Mouse (Mus musculus) thymus, postnatal 14 days (tissue): ENCODE data around the gene Cdc42bpg.
A peak's percentile ranks its signal among the peaks of the same experiment; 100 is the strongest.

Experiments
- DNase-seq: peaks from one replicate; pipeline ENCODE4 v3.0.0; 2021

Gene Cdc42bpg

DNA sequence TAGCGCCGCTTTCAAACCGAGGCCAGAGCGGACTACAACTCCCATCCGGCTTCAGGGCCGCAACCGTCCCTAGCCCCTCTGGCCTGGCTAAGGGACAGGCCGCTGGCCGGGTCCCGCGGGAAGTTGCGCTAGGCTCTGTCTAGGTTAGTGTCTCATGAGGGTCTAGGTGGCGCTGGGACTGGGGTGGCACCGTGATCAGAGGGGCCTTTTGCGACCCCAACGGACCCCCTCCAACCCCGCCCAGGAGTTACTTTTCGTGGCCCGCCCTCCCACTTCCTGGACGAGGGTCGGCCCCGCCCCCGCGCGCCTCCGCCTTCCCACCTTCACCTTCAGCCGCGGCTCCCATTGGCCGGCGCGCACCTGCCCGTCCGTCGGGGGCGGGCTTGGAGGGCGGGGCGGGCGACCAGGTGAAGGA is at the start of gene Cdc42bpg:
Gene Cdc42bpg, plus strand, starts transcription at position 320 of the 415 bp plus-strand sequence.
- peak; percentile 94 for DNase-seq

DNA sequence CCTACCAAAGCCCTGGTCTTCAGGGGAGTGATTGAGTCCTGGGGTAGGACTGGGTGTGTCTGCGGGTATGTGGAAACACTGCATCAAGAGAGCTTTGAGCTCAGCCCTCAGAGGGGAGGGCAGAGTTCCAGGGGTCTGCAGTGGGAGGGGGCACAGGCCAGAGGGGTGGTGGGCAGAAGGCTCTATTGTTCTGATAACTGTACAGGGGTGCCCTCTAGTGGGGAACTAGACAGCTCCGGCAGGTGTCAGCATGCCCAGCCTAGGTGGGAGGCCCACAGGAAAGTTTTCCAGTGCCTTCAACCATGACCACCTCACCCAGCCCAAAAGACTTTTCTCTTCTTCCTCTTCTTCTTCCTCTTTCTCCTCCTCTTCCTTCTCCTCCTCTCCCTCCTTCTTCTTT is 45.8 kb upstream of the Cdc42bpg start:
- DNase-seq, result peak; percentile 61

DNA sequence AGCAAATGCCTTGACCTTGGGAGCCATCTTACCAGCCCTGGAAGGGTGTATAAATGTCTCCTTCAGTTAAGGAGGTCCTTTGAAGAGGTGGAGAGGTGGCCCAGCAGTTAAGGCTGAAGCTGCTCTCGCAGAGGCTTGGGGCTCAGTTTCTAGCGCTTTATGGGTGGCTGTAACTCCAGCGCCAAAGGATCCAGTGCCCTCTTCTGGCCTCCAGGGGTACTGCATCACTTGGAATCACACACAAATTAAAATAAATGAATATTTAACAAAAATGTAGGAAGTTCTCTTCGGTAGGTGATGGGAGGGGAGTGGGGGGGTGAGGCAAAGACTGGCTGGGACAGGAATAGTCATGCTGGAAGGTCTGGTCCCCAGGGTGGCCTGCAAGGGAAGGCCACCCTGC is 45.3 kb upstream of the Cdc42bpg start:
- no peak for DNase-seq

DNA sequence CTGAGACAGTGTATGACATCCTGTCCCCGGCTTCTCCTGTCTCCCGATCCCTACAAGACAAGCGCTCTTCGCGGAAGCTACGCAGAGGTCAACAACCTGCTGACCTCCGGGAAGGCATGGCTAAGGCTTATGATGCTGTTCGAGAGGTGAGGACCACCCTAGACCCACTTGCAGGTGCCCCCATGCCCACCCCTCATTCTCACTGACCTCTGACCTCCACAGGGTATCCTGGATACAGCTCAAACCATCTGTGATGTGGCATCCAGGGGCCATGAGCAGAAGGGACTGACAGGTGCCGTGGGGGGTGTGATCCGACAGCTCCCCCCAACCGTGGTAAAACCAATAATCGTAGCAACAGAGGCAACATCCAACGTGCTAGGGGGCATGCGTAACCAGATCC is 44.9 kb upstream of the Cdc42bpg start:
- DNase-seq, result no peak

DNA sequence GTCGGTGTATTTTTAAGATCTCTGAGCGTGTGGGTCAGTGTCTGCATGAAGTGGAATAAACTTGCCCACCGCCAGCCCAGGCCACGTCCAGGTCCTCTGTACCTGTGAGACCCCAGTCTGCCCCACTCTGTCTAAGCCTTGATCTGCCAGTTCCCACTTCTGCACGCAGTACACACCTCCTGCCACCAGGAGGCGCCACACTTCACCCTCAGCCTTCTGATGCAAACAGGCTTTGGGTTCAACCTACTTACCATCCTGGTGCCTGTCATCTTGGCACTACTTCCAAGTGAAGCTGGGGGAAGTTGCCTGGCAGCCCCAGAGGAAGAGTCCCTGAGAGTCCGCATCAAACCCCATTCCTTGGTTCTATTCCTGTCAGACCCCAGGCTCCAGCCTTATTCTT is 44.0 kb upstream of the Cdc42bpg start:
- peak; percentile 80 for DNase-seq

DNA sequence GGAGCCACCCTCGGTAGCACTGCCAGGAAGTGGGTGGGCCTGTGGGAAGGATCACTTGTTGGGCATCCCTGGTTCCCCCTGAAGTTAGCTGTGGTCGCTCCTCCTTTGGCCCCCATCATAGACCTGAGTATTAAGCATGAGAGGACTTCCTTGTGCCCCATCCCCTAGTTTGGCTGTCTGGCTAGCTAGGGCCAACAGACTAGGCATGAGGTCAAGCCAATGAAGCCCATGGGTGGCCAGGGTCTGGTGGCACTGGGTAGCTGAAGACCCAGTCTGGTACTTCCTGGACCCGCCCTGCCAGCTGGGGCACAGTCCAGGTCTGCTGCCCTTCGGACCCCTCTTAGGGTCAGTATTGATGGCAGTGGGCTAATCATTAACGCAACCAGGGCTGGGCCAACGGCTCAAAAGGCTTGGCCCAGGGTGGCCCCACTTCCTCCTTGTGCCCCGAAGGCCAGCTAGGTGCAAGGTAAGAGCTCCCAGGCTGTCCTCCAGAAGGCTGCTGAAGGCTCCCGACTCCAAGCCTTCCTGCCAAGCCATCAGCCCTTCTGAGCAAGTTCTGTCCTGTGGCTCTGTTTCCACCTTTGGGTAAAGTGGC is 43.3 kb upstream of the Cdc42bpg start:
- no peak for DNase-seq

DNA sequence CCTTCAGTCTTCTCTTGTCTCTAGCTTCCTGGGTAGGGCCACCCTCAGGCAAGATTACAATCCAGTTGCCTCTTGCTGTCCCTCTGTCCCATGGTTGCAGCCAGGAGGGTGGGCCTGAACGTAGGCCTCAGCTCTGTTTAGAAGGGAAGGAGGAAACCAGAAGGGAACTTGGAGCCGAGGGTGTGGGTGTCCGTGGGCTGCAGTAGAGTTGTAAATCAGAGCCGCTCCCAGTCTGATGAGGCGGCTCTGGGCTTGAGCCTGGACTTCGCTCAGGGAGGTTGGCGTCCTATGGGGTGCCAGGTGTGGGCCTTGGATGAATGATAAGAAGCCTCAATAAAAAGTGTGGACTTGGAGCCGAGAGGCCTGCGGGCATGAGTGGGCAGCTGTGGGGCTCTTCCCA is 42.1 kb upstream of the Cdc42bpg start:
- DNase-seq, result no peak

DNA sequence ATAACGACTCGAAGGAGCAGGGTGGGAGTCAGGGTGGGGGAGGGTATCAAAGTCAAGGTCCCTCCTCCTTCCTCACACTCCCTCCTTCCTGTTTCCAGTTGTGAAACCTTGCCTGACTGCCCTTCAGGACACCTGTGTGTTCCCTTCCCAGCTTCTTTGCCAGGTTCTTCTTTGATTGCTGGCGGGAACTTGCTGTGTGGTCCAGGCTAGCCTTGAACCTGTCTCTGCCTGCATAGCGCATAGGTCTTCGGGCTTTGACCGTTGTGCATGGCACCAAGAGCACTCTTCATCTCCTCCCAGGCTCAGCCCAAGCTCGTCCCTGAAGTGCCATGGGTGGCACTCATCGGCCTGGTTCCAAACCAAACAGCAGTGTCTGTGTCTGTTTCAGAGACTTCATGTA is 41.3 kb upstream of the Cdc42bpg start:
- DNase-seq, result no peak

DNA sequence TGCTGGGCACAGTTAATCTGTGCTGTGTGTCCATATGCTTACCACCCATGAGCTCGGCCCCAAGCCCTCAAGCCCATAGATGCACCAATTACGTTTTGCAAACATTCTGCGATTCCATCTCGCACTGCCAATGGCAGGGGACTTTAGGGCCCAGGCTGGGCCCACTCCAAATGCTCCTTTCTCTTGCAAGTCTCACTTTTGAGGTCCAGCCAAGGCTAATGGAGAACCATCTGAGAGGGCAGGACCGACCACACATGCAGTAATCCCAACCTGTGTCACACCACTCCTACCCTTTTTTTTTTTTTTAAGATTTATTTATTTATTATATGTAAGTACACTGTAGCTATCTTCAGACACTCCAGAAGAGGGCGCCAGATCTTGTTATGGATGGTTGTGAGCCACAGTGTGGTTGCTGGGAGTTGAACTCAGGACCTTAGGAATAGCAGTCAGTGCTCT is 40.5 kb upstream of the Cdc42bpg start:
- peak; percentile 33 for DNase-seq

DNA sequence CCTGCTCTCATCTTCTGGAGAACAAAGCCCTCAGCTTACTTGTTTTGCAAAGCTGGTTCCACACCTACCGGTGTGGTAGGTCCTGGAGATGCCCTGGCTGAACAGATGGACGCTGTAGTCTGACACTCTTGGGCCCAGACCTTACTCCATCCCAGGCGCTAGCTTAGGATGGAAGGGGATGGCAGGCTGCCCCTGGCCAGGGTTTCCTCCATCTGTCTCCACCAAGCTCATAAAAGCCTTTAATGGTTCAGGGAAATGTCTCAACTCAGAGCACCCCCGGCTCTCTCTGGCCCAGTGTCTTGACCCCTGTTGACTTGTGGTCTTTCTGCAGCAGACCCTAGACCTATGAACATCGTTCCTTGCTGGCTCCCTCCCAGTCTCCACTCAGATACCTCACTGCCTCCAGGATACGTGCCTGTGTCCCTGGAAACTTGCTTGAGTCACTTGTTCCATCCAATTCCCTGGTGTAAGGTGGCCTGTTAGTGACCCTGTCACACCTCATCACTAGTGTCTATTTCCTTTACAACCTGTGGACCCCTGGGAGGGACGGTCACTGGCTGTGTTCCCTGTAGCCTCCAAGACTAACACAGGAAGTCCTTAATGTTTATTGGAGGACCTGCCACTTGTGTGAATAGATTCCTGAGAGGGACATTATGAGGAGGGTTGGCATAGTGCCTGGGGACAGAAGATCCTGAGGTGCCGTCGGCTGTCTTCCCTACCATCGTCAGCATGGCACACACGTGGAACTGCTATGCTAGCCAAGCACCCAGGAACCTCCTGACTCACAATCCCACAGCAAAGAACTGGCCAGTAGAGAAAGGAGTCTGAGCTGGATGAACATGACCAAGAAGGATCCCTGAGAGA is 38.7 kb upstream of the Cdc42bpg start:
- DNase-seq, result no peak

DNA sequence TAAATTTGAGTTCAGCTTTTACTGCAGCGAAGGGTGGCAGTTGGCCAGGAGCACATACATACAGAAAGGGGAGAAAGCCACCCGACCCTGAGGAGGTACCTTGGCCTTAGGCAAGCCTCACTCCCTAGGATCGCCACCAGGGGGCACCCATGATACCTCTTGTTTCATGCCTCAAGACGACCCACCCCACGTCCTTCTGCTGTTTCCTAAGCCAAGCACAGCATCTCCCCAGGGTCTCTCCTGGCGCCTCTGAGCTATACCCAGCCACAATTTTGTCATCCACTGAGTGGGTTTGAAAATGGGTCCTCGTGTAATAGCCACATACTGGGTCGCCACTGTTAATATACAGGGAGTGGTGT is 38.1 kb upstream of the Cdc42bpg start:
- peak; percentile 92 for DNase-seq

DNA sequence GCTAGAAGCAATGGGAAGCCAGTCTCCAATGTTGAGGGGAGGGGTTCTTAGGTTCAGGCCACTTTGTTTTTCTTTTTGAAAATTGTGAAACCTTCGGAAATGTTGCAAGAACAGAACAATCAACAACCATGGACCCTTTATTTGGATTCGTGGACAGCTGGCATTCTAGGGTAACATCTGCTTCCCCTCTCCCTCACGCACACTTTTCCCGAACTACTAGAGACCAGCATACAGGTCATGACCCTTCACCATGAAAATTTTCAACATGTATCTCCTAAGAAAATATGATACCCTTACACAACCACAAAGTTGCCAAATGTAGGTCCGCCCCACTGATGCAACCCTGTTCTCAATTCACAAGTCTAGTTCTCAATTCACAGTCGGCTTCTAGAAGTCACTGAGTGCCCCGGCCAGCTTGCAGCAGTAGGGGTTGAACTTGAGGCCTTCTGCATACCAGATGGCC is 37.6 kb upstream of the Cdc42bpg start:
- no peak for DNase-seq

DNA sequence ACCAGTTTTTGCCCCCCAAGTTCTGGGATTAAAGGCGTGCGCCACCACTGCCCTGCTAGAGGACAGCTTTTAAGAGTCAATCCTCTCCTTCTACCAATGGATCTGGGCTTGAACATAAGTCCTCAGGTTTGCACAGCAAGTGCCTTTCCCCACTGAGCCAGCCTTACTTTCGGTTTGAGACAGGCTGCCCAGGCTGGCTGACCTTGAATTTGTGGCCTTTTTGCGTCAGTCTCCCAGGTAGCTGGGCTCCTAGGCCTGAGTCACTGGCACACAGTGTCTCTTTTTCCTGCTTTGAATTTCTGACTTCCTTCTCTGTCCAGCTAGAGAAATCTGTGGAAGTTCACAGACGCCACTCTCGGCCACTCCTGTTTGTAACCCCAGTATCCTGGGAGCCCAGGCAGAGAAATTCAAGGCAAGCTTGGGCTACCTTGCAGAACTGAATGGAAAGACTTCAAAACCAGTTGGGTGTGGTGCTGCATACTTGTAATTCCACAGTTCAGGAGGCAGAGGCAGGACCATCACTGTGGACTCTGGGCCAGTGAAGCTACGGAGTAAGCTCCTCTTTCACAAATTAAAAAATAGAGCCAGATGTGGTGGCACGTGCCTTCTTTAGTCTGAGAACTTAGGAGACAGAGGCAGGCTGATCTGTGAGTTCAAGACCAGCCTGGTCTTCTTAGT is 36.3 kb upstream of the Cdc42bpg start:
- no peak for DNase-seq

DNA sequence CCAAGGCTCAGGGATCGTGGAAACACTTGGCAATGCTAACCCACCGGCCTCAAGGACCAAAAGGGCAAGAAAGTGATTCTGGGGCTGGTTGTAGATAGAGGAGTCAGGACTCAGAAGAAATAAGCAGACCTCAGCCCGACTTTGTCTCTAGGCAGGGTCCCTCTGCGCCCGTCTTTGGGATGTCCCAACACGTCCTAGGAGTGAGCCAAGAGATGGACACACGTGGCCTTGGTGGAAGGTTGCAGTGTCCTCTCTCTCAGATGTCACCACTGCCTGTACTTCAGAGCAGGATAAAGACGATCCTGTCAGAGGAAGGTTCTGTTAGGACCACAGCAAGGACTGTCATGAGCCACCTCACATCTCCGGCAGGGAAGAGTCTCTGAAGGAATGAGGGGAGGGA is 35.6 kb upstream of the Cdc42bpg start:
- DNase-seq, result no peak

DNA sequence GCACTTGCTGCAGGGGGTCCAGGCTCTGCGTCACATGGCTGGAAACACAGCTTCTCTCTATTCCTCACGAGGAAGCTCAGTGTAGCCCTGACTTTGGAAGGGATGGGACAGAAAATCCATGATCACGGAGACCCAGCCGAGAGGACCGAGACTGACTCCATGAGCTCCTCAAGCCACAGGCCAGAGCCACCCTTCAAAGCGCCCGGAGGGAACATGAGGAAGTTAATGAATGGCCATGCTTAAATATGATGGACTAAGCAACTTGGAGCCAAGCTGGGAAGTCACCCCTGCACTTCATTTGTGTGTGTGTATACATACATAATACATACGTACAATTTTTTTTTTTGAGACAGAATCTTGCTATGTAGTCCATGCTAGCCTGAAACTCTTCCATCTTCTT is 35.0 kb upstream of the Cdc42bpg start:
- no peak for DNase-seq

DNA sequence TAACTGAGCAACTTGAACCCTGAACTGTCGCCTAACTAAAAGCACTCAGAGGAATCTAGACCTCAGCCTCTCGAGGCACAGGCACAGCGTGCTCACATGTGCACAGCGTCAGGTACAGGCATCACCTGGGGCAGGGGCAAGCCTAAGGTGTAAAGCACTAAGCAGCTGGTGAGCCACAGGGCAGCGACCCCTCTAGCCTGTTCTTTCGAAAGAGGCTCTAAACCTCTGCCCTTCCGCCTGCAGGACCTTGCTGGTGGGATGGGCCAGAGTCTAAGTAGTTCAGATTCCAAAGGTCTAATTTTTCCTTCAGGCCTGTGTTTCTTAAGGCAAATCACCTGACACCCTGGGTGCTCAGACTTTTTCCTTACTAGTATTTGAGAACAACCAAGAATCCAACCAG is 34.2 kb upstream of the Cdc42bpg start:
- no peak for DNase-seq

DNA sequence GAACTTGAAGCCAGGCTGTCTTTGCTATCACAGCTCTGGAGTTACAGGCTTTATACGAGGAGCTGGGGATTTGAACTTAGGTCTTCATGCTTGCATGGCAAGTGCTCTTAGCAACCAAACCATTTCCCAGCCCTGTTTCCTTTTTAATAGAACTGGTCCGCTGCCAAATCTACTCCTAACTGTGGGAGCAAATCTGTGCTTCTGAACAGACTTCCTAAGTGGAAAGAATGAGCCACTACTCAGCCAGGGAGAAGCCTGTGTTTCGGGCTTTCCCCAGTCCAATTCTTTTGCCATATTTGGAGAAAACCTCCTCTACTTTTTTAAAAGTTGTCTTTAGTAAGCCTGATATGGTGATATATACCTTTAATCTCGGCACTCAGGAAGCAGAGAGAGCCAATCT is 33.5 kb upstream of the Cdc42bpg start:
- DNase-seq, result no peak

DNA sequence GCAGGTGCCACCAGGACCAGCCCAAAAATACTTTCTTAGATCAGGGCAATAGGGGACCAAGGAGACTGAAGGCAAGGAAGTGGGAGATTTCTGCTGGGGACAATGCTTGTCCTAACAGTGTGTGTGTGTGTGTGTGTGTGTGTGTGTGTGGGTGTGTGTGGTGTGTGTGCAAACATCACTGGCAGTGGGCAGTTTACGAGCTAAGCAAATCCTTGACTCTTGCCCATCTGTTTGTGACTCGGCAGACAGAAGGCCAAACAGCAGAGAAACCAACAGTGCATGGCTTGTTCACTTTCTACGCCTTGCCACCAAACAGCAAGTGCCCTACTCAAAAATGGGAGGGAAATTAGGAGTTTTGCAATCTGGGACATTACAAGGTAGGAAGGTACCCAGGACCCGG is 32.7 kb upstream of the Cdc42bpg start:
- DNase-seq, result no peak

DNA sequence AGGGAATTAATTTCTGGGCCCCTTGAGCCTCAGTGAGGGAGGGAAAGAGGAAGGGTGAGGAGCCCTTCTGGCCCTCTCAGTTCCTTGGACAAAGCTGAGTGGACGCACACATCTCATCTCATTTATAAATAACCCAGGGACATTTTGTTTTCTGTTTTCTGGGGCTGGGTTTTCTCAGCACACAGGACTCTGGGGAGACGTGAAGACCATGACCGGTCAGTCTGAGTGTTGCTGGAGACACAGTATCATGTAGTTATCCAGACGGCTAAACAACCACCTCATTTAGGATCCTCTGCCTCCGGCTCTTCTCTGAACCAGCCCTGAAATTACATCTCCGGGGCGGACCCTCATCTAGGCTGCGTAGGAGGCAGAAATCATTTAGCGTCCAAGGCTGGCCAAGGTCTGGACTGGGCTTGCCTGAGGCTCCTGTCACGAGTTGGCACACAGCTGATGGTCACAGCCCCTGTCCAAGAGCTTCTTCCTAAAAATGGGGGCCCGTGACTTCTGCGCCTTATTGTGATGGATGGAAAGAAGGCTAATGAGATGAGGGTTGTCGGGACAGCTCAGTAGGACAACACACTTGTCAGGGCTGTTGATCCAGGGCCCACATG is 32.2 kb upstream of the Cdc42bpg start:
- no peak for DNase-seq

DNA sequence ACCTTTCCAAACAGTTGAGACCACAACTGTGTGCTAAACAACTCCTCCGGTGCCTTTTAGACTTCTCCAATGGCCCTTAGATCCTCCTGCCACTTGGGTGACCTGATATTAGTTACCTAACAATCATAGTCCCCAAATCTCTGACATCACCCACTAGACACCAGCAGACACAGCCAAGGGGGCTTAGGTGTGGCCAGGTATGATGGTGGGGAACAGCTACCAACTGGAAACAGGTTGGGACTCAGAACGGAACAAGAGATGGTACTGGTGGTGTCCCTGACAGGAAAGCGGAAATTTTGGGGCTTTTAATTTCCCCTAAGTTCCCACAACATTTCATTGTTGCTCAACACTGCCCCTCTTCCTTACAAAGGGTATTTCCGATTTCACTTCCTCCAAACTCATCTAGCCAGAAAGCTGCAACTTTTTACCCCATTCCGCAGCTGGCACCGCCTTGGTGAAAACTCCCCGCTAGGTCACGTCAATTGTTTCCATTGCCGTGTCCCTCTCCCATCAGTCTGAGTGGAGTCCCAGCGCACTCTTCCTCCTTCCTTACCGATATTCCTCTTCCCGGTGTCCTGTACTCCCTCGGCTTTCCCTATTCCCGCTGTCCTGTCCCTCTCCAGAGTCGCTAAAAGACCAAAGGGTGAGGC is 30.4 kb upstream of the Cdc42bpg start:
- DNase-seq, result peak; percentile 59

DNA sequence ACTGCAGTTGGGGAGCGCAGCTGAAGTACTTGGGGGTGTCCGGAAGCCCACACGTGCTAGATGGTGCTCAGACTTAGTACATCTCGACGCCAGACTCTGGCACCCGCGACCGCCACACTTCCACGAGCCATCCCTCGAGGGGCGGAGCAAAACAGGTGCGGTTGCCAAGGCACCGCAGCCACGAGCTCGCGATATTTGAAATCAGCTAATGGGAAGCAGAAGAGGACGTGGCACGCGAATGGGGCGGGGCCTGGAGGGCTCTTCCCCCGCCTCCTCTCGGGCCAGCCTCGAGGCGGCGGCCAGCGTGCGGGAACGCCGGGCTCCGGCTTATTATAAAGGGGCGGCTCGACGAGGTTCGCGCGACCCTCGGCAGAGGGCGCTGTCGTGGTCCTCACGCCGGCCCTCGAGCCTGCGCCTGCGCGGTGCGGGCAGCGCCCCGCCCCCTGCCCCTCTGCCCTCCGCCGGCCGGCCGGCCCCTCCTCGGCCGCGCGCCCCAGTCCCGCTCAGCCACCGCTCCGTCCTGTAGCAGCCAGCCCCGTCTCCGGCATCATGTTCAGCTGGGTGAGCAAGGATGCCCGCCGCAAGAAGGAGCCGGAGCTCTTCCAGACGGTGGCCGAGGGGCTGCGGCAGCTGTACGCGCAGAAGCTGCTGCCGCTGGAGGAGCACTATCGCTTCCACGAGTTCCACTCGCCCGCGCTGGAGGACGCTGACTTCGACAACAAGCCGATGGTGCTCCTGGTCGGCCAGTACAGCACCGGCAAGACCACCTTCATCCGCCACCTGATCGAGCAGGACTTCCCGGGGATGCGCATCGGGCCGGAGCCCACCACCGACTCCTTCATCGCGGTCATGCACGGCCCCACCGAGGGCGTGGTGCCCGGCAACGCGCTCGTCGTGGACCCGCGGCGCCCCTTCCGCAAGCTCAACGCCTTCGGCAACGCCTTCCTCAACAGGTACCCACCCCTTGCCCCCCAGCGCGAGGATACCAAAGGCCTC is 29.5 kb upstream of the Cdc42bpg start, which contains the start of gene Ehd1:
Gene Ehd1, plus strand, starts transcription at position 300 of the 996 bp plus-strand sequence.
- DNase-seq, result peak; percentile 94
